16 mouse cellular contexts compared by ENCODE assay signal in the genomic region with DNA sequence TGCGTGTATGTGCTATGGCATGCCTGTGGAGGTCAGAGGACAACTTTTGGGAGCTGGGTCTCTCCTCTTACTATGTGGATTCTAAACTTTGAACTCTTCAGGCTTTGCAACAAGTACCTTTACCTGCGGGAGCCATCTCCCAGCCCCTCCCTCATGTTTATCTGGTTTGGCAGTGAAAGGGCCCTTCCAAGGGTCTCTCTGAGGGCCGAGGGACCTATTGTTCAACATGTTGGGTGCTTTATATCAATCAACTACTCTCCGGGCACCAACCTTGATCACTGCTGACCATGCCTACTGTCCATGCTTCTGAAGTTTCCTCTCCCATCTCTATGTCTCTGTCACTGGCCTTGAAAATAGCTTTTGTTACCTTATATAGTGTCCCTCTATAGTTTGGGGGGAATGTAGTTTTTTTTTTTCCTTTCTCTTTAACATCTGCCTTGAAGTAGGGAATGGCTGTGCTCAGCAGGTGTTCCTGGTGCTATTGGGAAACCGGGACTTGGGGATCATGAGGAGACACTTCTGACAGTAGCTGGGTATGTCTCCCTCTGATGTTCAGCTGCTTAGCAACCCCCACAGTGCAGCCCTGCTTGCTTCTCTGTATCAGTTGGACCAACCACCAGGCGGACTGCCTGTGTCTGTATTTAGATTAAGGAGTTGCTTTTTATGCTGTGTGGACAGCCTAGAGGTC.
DNase-seq lines count a peak whose midpoint lies in the region; ATAC-seq and TF ChIP-seq lines count a peak whose summit lies in the region.
"Had no signal": no experiment of that assay in that cellular context is flagged by ENCODE, and none has a peak within 500 bp of the region (broad histone marks: within the 10 kb centered on the region; RNA-seq: fewer than 3 reads in every experiment).

No protein-coding gene starts in this region.

- H3K36me3 ChIP-seq in hindbrain, embryonic 10.5 days = no peaks in the 10 kb centered on the region
- H3K36me3 ChIP-seq in hindbrain, embryonic 12.5 days = no peaks in the 10 kb centered on the region
- no peaks in the 10 kb centered on the region for H3K36me3 ChIP-seq in liver, embryonic 12.5 days
- no peaks in the 10 kb centered on the region for H3K36me3 ChIP-seq in stomach, postnatal 0 days (ENCODE audit: control insufficient read depth, insufficient read depth, low read length)
- H3K36me3 ChIP-seq: liver, embryonic 13.5 days had no signal

- H3K9ac ChIP-seq in hindbrain, embryonic 12.5 days = no peak overlapping the region
- no peak overlapping the region for H3K9ac ChIP-seq in liver, embryonic 12.5 days
- no peak overlapping the region for H3K9ac ChIP-seq in stomach, postnatal 0 days (ENCODE audit: low read length)
- H3K9ac ChIP-seq: liver, embryonic 13.5 days had no signal

- peaks cover 39% of the 10 kb centered on the region for H3K27me3 ChIP-seq in hindbrain, embryonic 10.5 days (ENCODE audit: insufficient read depth, poor library complexity, severe bottlenecking)
- peaks cover 13% of the 10 kb centered on the region for H3K27me3 ChIP-seq in hindbrain, embryonic 12.5 days
- peaks cover 5% of the 10 kb centered on the region; the same call in 1 of the 2 replicates for H3K27me3 ChIP-seq in liver, embryonic 12.5 days (replicated peaks)
- no peaks in the 10 kb centered on the region for H3K27me3 ChIP-seq in stomach, postnatal 0 days (ENCODE audit: control insufficient read depth, insufficient read depth, low read length)
- H3K27me3 ChIP-seq: Patski had no signal

- no peaks in the 10 kb centered on the region for H3K9me3 ChIP-seq in hindbrain, embryonic 10.5 days
- H3K9me3 ChIP-seq in hindbrain, embryonic 12.5 days (replicated peaks) = no peaks in the 10 kb centered on the region
- H3K9me3 ChIP-seq in liver, embryonic 12.5 days (replicated peaks) = no peaks in the 10 kb centered on the region
- no peaks in the 10 kb centered on the region for H3K9me3 ChIP-seq in stomach, postnatal 0 days (ENCODE audit: control insufficient read depth, low read length)
- H3K9me3 ChIP-seq: liver, embryonic 13.5 days had no signal

- TF ChIP-seq CTCF in stomach, postnatal 0 days (IDR thresholded peaks at IDR 0.05; ENCODE audit: low read depth) = no peak

- no peak for ATAC-seq in hindbrain, embryonic 12.5 days (ENCODE audit: low FRiP score)
- no peak for ATAC-seq in liver, embryonic 12.5 days
- no peak for ATAC-seq in stomach, postnatal 0 days (ENCODE audit: low FRiP score, low TSS enrichment)
- ATAC-seq: Patski had no signal

- no peak overlapping the region for H3K4me3 ChIP-seq in hindbrain, embryonic 10.5 days
- H3K4me3 ChIP-seq in hindbrain, embryonic 12.5 days = no peak overlapping the region
- no peak overlapping the region for H3K4me3 ChIP-seq in liver, embryonic 12.5 days
- no peak overlapping the region for H3K4me3 ChIP-seq in stomach, postnatal 0 days (ENCODE audit: low read depth, low read length)
- H3K4me3 ChIP-seq: layer of hippocampus, adult 2 months; liver, embryonic 13.5 days; myocyte had no signal

- H3K4me2 ChIP-seq in hindbrain, embryonic 12.5 days (replicated peaks) = no peak overlapping the region
- H3K4me2 ChIP-seq in liver, embryonic 12.5 days = no peak overlapping the region
- no peak overlapping the region for H3K4me2 ChIP-seq in stomach, postnatal 0 days (replicated peaks; ENCODE audit: low read depth)
- H3K4me2 ChIP-seq: liver, embryonic 13.5 days had no signal

- peak overlapping the region; percentile 4; the same call in 1 of the 2 replicates for H3K27ac ChIP-seq in hindbrain, embryonic 10.5 days
- no peak overlapping the region for H3K27ac ChIP-seq in hindbrain, embryonic 12.5 days
- H3K27ac ChIP-seq in liver, embryonic 12.5 days = no peak overlapping the region
- no peak overlapping the region for H3K27ac ChIP-seq in stomach, postnatal 0 days (replicated peaks)
- H3K27ac ChIP-seq: layer of hippocampus, adult 2 months; liver, embryonic 13.5 days had no signal

- no peak for TF ChIP-seq EP300 in stomach, postnatal 0 days (optimal IDR thresholded peaks at IDR 0.05)

- 17% methylated on average over 6 of the region's 6 CpGs for WGBS in hindbrain, embryonic 10.5 days
- WGBS in hindbrain, embryonic 12.5 days = 15% methylated on average over 6 of the region's 6 CpGs
- WGBS in liver, embryonic 12.5 days (ENCODE audit: insufficient replicate concordance) = 28% methylated on average over 6 of the region's 6 CpGs
- 27% methylated on average over 6 of the region's 6 CpGs for WGBS in stomach, postnatal 0 days

- H3K4me1 ChIP-seq in hindbrain, embryonic 10.5 days (replicated peaks) = peaks cover 72% of the 10 kb centered on the region
- peaks cover 43% of the 10 kb centered on the region for H3K4me1 ChIP-seq in hindbrain, embryonic 12.5 days
- H3K4me1 ChIP-seq in liver, embryonic 12.5 days = no peaks in the 10 kb centered on the region
- H3K4me1 ChIP-seq in stomach, postnatal 0 days (replicated peaks; ENCODE audit: control insufficient read depth, insufficient read depth) = 0 out of 2 replicates have a peak, but pooled peaks cover 2% of the 10 kb centered on the region

- peak; percentile 12 for DNase-seq in adrenal gland, postnatal 10 days
- no peak for DNase-seq in adrenal gland, postnatal 14 days
- peak; percentile 20 for DNase-seq in hindbrain, embryonic 10.5 days (ENCODE audit: low spot score)
- DNase-seq in liver = peak; percentile 11
- peak; percentile 24 for DNase-seq in stomach, postnatal 0 days (ENCODE audit: low spot score)
- DNase-seq in urinary bladder, postnatal 4 days (ENCODE audit: low spot score in 2 of 2) = no peak
- DNase-seq: cerebellum, adult 9-10 months; heart, postnatal 4 days; liver, embryonic 13.5 days; right cerebral cortex, postnatal 4 days; thymus, postnatal 25 days had no signal

Comparison
In these comparisons a context has a peak if more than half of its experiments do, and no peak if none do; other contexts are left out.
1. DNase-seq: peak in adrenal gland, postnatal 10 days (single experiment), hindbrain, embryonic 10.5 days (single experiment), liver (single experiment) and stomach, postnatal 0 days (single experiment); none in adrenal gland, postnatal 14 days (single experiment) and urinary bladder, postnatal 4 days (0 of 2).